ENCODE assay signal across 21 mouse cellular contexts in genomic region chr9:94455466-94455865, GRCm38 (mm10).
DNase-seq lines count a peak whose midpoint lies in the region; ATAC-seq and TF ChIP-seq lines count a peak whose summit lies in the region.
"Had no signal": no experiment of that assay in that cellular context is flagged by ENCODE, and none has a peak within 500 bp of the region (broad histone marks: within the 10 kb centered on the region; RNA-seq: fewer than 3 reads in every experiment).

No protein-coding gene starts in this region.

- ATAC-seq in liver, embryonic 13.5 days (ENCODE audit: low read depth): no peak
- no peak for ATAC-seq in liver, embryonic 12.5 days
- ATAC-seq in midbrain, postnatal 0 days (ENCODE audit: low FRiP score): no peak
- no peak for ATAC-seq in midbrain, embryonic 13.5 days
- ATAC-seq in neural tube, embryonic 15.5 days (ENCODE audit: low FRiP score): no peak
- ATAC-seq: activated CD4-positive, CD25-positive, alpha-beta regulatory T cell, adult 4 months; CD4-positive, CD25-positive, alpha-beta regulatory T cell, adult 4 months had no signal

- H3K4me1 ChIP-seq in liver, embryonic 13.5 days (replicated peaks): no peaks in the 10 kb centered on the region
- 0 out of 2 replicates have a peak, but pooled peaks cover 3% of the 10 kb centered on the region for H3K4me1 ChIP-seq in liver, embryonic 12.5 days
- H3K4me1 ChIP-seq in midbrain, postnatal 0 days (ENCODE audit: insufficient read depth, low read length): peaks cover 2% of the 10 kb centered on the region; the same call in 1 of the 2 replicates
- peaks cover 4% of the 10 kb centered on the region; the same call in 1 of the 2 replicates for H3K4me1 ChIP-seq in midbrain, embryonic 13.5 days (replicated peaks)
- no peaks in the 10 kb centered on the region for H3K4me1 ChIP-seq in neural tube, embryonic 15.5 days
- H3K4me1 ChIP-seq: heart, embryonic 12.5 days; hindbrain, embryonic 10.5 days had no signal

- H3K4me2 ChIP-seq in liver, embryonic 13.5 days: no peak overlapping the region
- H3K4me2 ChIP-seq in liver, embryonic 12.5 days: no peak overlapping the region
- no peak overlapping the region for H3K4me2 ChIP-seq in midbrain, postnatal 0 days (ENCODE audit: low read depth, low read length, poor library complexity, severe bottlenecking)
- no peak overlapping the region for H3K4me2 ChIP-seq in midbrain, embryonic 13.5 days (replicated peaks)
- H3K4me2 ChIP-seq in neural tube, embryonic 15.5 days: no peak overlapping the region
- H3K4me2 ChIP-seq: embryonic facial prominence, embryonic 15.5 days; forebrain, embryonic 12.5 days; heart, embryonic 12.5 days; hindbrain, embryonic 14.5 days had no signal

- H3K4me3 ChIP-seq in liver, embryonic 13.5 days (replicated peaks): no peak overlapping the region
- no peak overlapping the region for H3K4me3 ChIP-seq in liver, embryonic 12.5 days
- no peak overlapping the region for H3K4me3 ChIP-seq in midbrain, postnatal 0 days (ENCODE audit: low read depth, low read length)
- H3K4me3 ChIP-seq in midbrain, embryonic 13.5 days (replicated peaks): no peak overlapping the region
- no peak overlapping the region for H3K4me3 ChIP-seq in neural tube, embryonic 15.5 days (replicated peaks)
- H3K4me3 ChIP-seq: embryonic facial prominence, embryonic 15.5 days; erythroblast, embryonic 14.5 days; forebrain, embryonic 12.5 days; gastrocnemius, adult 2 months; heart, embryonic 12.5 days; hindbrain, embryonic 10.5 days had no signal

- WGBS in liver, embryonic 13.5 days (ENCODE audit: insufficient replicate concordance): 58% methylated on average over 7 of the region's 7 CpGs
- WGBS in liver, embryonic 12.5 days (ENCODE audit: insufficient replicate concordance): 63% methylated on average over 7 of the region's 7 CpGs
- 59% methylated on average over 7 of the region's 7 CpGs for WGBS in midbrain, postnatal 0 days
- 66% methylated on average over 7 of the region's 7 CpGs for WGBS in midbrain, embryonic 13.5 days
- WGBS in neural tube, embryonic 15.5 days: 56% methylated on average over 7 of the region's 7 CpGs

- no peak for DNase-seq in liver, embryonic 13.5 days
- DNase-seq in midbrain, postnatal 0 days (ENCODE audit: low spot score): peak; percentile 14
- DNase-seq in brain, adult 2 months (ENCODE audit: low read depth, low spot score): peak; percentile 14
- DNase-seq in layer of hippocampus, adult 18-20 months (ENCODE audit: low spot score in 2 of 2): no peak
- DNase-seq: adrenal gland, postnatal 14 days; B cell, adult 2 months; cerebellum, postnatal 10 days; gastrocnemius, adult 2 months; gastrocnemius, postnatal 25 days had no signal

- TF ChIP-seq CTCF in midbrain, postnatal 0 days (IDR thresholded peaks at IDR 0.05): no peak

- no peaks in the 10 kb centered on the region for H3K9me3 ChIP-seq in liver, embryonic 13.5 days (replicated peaks)
- no peaks in the 10 kb centered on the region for H3K9me3 ChIP-seq in liver, embryonic 12.5 days (replicated peaks)
- no peaks in the 10 kb centered on the region for H3K9me3 ChIP-seq in midbrain, postnatal 0 days (ENCODE audit: low read length)
- H3K9me3 ChIP-seq in midbrain, embryonic 13.5 days: no peaks in the 10 kb centered on the region
- H3K9me3 ChIP-seq in neural tube, embryonic 15.5 days (replicated peaks): no peaks in the 10 kb centered on the region
- H3K9me3 ChIP-seq: embryonic facial prominence, embryonic 15.5 days; forebrain, embryonic 12.5 days; G1E; heart, embryonic 12.5 days; hindbrain, embryonic 10.5 days had no signal

- H3K36me3 ChIP-seq in liver, embryonic 13.5 days: no peaks in the 10 kb centered on the region
- H3K36me3 ChIP-seq in liver, embryonic 12.5 days: no peaks in the 10 kb centered on the region
- H3K36me3 ChIP-seq in midbrain, postnatal 0 days (ENCODE audit: insufficient read depth, low read length): no peaks in the 10 kb centered on the region
- no peaks in the 10 kb centered on the region for H3K36me3 ChIP-seq in midbrain, embryonic 13.5 days
- H3K36me3 ChIP-seq in neural tube, embryonic 15.5 days: no peaks in the 10 kb centered on the region
- H3K36me3 ChIP-seq: embryonic facial prominence, embryonic 15.5 days; forebrain, embryonic 12.5 days; G1E; heart, embryonic 12.5 days; hindbrain, embryonic 10.5 days had no signal

- no peak overlapping the region for H3K9ac ChIP-seq in liver, embryonic 13.5 days
- no peak overlapping the region for H3K9ac ChIP-seq in liver, embryonic 12.5 days
- no peak overlapping the region for H3K9ac ChIP-seq in midbrain, postnatal 0 days (replicated peaks; ENCODE audit: low read length, poor library complexity, severe bottlenecking)
- no peak overlapping the region for H3K9ac ChIP-seq in midbrain, embryonic 13.5 days (replicated peaks)
- no peak overlapping the region for H3K9ac ChIP-seq in neural tube, embryonic 15.5 days (replicated peaks)
- H3K9ac ChIP-seq: embryonic facial prominence, embryonic 15.5 days; forebrain, embryonic 12.5 days; heart, embryonic 12.5 days; hindbrain, embryonic 14.5 days had no signal

- no peaks in the 10 kb centered on the region for H3K27me3 ChIP-seq in liver, embryonic 13.5 days
- H3K27me3 ChIP-seq in liver, embryonic 12.5 days (replicated peaks): no peaks in the 10 kb centered on the region
- no peaks in the 10 kb centered on the region for H3K27me3 ChIP-seq in midbrain, postnatal 0 days (ENCODE audit: insufficient read depth, low read length)
- no peaks in the 10 kb centered on the region for H3K27me3 ChIP-seq in midbrain, embryonic 13.5 days
- no peaks in the 10 kb centered on the region for H3K27me3 ChIP-seq in neural tube, embryonic 15.5 days (replicated peaks)
- H3K27me3 ChIP-seq: embryonic facial prominence, embryonic 15.5 days; heart, embryonic 12.5 days had no signal

- 0 out of 2 replicates have a peak overlapping the region, but pooled peaks have one; percentile 32 for H3K27ac ChIP-seq in liver, embryonic 13.5 days
- no peak overlapping the region for H3K27ac ChIP-seq in liver, embryonic 12.5 days
- H3K27ac ChIP-seq in midbrain, postnatal 0 days (ENCODE audit: low read depth, low read length): no peak overlapping the region
- no peak overlapping the region for H3K27ac ChIP-seq in midbrain, embryonic 13.5 days
- no peak overlapping the region for H3K27ac ChIP-seq in neural tube, embryonic 15.5 days (replicated peaks)
- H3K27ac ChIP-seq: embryonic facial prominence, embryonic 15.5 days; forebrain, embryonic 12.5 days; gastrocnemius, adult 2 months; hindbrain, embryonic 10.5 days; hindbrain, embryonic 14.5 days had no signal

Comparison
In these comparisons a context has a peak if more than half of its experiments do, and no peak if none do; other contexts are left out.
1. DNase-seq: peak in midbrain, postnatal 0 days (single experiment) and brain, adult 2 months (single experiment); none in liver, embryonic 13.5 days (single experiment) and layer of hippocampus, adult 18-20 months (0 of 2).